Mouse (Mus musculus) liver, embryonic 14.5 days (tissue): ENCODE data around the gene Exosc9. TPM values are rescaled to one million over a fixed set of nuclear protein-coding genes. Genes with fewer than 3 reads are reported as not detected.
"Not testable (repeated sequence)": the region's sequence is repeated elsewhere in the genome, so short reads cannot be mapped to it uniquely, and the experiment has no call there.

Source experiments
- ATAC-seq: fragments of 200-750 bp; cut with Nextera tagmentation; 2 replicates; pipeline ENCODE4 v1.8.0; 2017; ENCODE audit warnings: moderate number of reproducible peaks, mild to moderate bottlenecking, moderate library complexity; ENCODE audit not compliant: insufficient read depth
- DNase-seq, 3 experiments: peaks; one replicate each; pipeline ENCODE4 v3.0.0-alpha.2; 2012 to 2013; ENCODE audit warnings: low read depth in 3 of 3, low spot score in 3 of 3
- H3K27ac ChIP-seq: fragments of 300-500 bp; sonication (generic); 2 replicates; pipeline ENCODE4 v1.5.1; 2014; ENCODE audit warnings: moderate library complexity, mild to moderate bottlenecking, control low read depth, inconsistent platforms
- H3K27me3 ChIP-seq: fragments of 300-500 bp; sonication (generic); 2 replicates; pipeline ENCODE4 v1.6.1; 2014; ENCODE audit warnings: mild to moderate bottlenecking, low read length, moderate library complexity; ENCODE audit not compliant: control insufficient read depth, insufficient read depth
- H3K36me3 ChIP-seq: fragments of 300-500 bp; sonication (generic); replicated peaks from 2 replicates; pipeline ENCODE4 v1.6.1; 2014; ENCODE audit warnings: low read depth; ENCODE audit not compliant: control insufficient read depth, insufficient read depth
- H3K4me1 ChIP-seq, 2 experiments: fragments of 200-500 bp in 1 of 2; fragments of 300-500 bp in 1 of 2; sonication (generic) in 1 of 2; replicated peaks; 2 replicates each; pipeline ENCODE4 v1.6.1; 2012 to 2014; ENCODE audit warnings: antibody characterized with exemption in 1 of 2, inconsistent platforms in 1 of 2, low read length in 1 of 2; ENCODE audit not compliant: control insufficient read depth in 2 of 2, insufficient read depth in 2 of 2
- H3K4me2 ChIP-seq: fragments of 300-500 bp; sonication (generic); 2 replicates; pipeline ENCODE4 v1.6.1; 2014; ENCODE audit warnings: low read depth, mild to moderate bottlenecking, control low read depth, moderate library complexity
- H3K4me3 ChIP-seq, 2 experiments: fragments of 200-500 bp in 1 of 2; fragments of 300-500 bp in 1 of 2; sonication (generic) in 1 of 2; 2 replicates each; pipeline ENCODE4 v1.5.1; 2012 to 2014; ENCODE audit warnings: low read depth in 2 of 2, low read length in 2 of 2, mild to moderate bottlenecking in 2 of 2, control low read depth in 1 of 2, inconsistent platforms in 1 of 2, moderate library complexity in 1 of 2; ENCODE audit not compliant: insufficient read depth in 1 of 2
- H3K9ac ChIP-seq: fragments of 300-500 bp; sonication (generic); replicated peaks from 2 replicates; pipeline ENCODE4 v1.6.1; 2014; ENCODE audit warnings: mild to moderate bottlenecking, control low read depth, moderate library complexity
- H3K9me3 ChIP-seq: fragments of 300-500 bp; sonication (generic); 2 replicates; pipeline ENCODE4 v1.6.1; 2016; ENCODE audit warnings: low read length, mixed read lengths; ENCODE audit not compliant: control insufficient read depth
- CTCF ChIP-seq: IDR thresholded peaks from 2 replicates; pipeline ENCODE4 v1.5.1; 2016; ENCODE audit warnings: antibody characterized with exemption, low read depth, control low read depth
- EP300 ChIP-seq: IDR thresholded peaks from 2 replicates; pipeline ENCODE4 v1.6.1; 2016; ENCODE audit warnings: antibody characterized with exemption, low read depth
- WGBS: fragments of 180-500 bp; shearing (Covaris S2); extraction: QIAGEN DNeasy Blood & Tissue Kit; methylation state at CpG from one replicate; pipeline ENCODE4 v1.1.7; 2014; ENCODE audit not compliant: insufficient replicate concordance; 5-methylcytosine and 5-hydroxymethylcytosine counted together
- polyA plus RNA-seq, 2 experiments: library from polyadenylated mRNA; depleted of rRNA in 1 of 2; stranded (reverse) in 1 of 2; unstranded in 1 of 2; fragments of >200 nt; fragmentation: Nextera tagmentation in 1 of 2; extraction: Ambion mirVana in 1 of 2; gene quantifications; 2 replicates each; pipeline versions ENCODE4 v1.2.1 to v1.2.3; 2012 to 2014

Gene Exosc9
- polyA plus RNA-seq, 2 experiments: 25.1 to 37.6 TPM

DNA sequence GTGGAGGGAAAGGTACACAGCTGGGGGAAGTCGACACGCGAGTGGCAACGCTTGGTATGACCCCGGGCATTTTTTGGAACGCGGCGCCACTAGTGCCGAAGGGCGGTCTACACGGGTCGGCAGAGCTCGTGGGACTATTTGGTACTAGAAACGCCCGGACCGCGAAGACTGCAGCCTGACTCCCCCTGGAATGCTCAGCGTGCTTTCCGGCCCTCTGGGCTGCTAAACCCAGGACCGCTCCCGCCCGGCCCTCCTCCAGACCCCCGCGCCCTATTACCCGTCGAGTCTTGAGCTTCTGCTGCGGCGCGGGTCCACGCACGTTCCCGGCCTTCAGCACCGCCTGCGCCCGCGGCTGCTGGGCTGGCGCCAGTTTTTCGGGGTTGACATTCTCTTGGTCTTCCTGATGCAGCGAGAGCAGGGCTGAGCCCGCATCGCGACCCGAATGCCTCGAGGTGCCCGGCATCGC is 19.0 kb downstream of the Exosc9 start:
- DNase-seq: peak in 1 of 3 experiments; percentile 20

GRCm38 (mm10) chr3:36571827-36572378 is 19.5 kb downstream of the Exosc9 start, which contains the start of gene Ccna2:
Ccna2 (minus strand) TSS chr3:36572150.
- peak within 1 kb of the TSS; percentile 92 for H3K27ac ChIP-seq
- H3K27me3 ChIP-seq: no peaks in the 10 kb centered on the region
- H3K4me3 ChIP-seq: peak within 1 kb of the TSS; percentile 91 to 95
- DNase-seq: peak; percentile 96 to 97 (median 96)
- H3K4me1 ChIP-seq: peaks cover 8 to 9% of the 10 kb centered on the region in 2 experiments
- H3K36me3 ChIP-seq: peaks cover 39% of the 10 kb centered on the region
- TF ChIP-seq CTCF (peak; percentile 92), EP300 (peak; percentile 29; the same call in 1 of the 2 replicates)
- no peaks in the 10 kb centered on the region for H3K9me3 ChIP-seq
- WGBS: under 1% methylated on average over 60 of the region's 60 CpGs
- ATAC-seq: peak; percentile 95
- peak within 1 kb of the TSS; percentile 97 for H3K9ac ChIP-seq
- H3K4me2 ChIP-seq: peak within 1 kb of the TSS; percentile 89

More for the DNA sequence above, 19.0 kb downstream of the Exosc9 start:
- TF ChIP-seq CTCF: no peak
- TF ChIP-seq EP300: no peak
- WGBS: under 1% methylated on average over 45 of the region's 46 CpGs
- H3K4me2 ChIP-seq: peak overlapping the region; percentile 89
- peak; percentile 10; the same call in 1 of the 2 replicates for ATAC-seq
- H3K9me3 ChIP-seq: no peaks in the 10 kb centered on the region
- H3K36me3 ChIP-seq: peaks cover 44% of the 10 kb centered on the region
- H3K27ac ChIP-seq: peak overlapping the region; percentile 90
- peak overlapping the region; percentile 97 for H3K9ac ChIP-seq
- H3K4me1 ChIP-seq: peaks cover 8 to 9% of the 10 kb centered on the region in 2 experiments
- H3K4me3 ChIP-seq: peak overlapping the region; percentile 91 to 95
- no peaks in the 10 kb centered on the region for H3K27me3 ChIP-seq

DNA sequence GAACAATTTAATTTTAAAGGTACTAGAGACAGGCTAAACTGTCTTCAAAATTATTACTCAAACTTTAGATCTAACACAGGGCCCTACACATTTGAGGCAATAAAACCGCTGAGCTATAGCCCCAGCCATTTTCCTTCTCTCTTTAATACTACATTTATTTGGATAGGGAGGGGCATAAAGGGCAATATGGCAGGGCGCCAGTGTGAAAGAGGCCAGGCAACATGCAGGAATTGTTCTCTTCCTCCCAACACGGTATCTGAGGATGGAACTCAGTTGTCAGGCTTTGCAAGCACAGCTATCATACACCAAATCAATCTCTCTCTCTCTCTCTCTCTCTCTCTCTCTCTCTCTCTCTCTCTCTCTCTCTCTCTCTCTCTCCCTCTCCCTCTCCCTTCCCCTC is 46.4 kb downstream of the Exosc9 start:
- Histone ChIP-seq H3K27me3 (no peaks in the 10 kb centered on the region), H3K27ac (no peak overlapping the region), H3K4me3 (no peak overlapping the region), H3K4me2 (no peak overlapping the region), H3K9me3 (no peaks in the 10 kb centered on the region), H3K9ac (no peak overlapping the region), H3K4me1 (no peaks in the 10 kb centered on the region), H3K36me3 (no peaks in the 10 kb centered on the region)
- WGBS: 61% methylated on average over 3 of the region's 3 CpGs
- TF ChIP-seq CTCF: no peak
- TF ChIP-seq EP300: no peak
- ATAC-seq: no peak
- DNase-seq: no peak

DNA sequence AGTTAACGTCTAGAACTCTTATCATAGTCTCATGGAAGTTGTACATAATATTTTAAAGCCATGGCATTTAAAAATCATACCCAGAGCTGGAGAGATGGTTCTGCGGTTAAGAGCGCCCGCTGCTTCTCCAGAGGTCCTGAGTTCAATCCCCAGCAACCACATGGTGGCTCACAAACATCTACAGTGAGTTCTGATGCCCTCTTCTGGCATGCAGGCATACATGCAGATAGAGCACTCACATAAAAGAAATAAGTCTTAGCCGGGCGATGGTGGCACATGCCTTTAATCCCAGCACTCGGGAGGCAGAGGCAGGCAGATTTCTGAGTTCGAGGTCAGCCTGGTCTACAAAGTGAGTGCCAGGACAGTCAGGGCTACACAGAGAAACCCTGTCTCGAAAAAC is 47.4 kb downstream of the Exosc9 start:
- H3K9ac ChIP-seq, H3K9me3 ChIP-seq, H3K4me1 ChIP-seq, H3K27me3 ChIP-seq, H3K4me2 ChIP-seq, ATAC-seq, DNase-seq, H3K27ac ChIP-seq, H3K36me3 ChIP-seq, H3K4me3 ChIP-seq: not testable (repeated sequence)
- peak; percentile 57 for TF ChIP-seq CTCF
- 80% methylated on average over 8 of the region's 9 CpGs for WGBS

- Histone ChIP-seq H3K4me2 (peak overlapping the region; percentile 60), H3K36me3 (no peaks in the 10 kb centered on the region), H3K27ac (peak overlapping the region; percentile 79), H3K9ac (peak overlapping the region; percentile 59), H3K4me3 (peak overlapping the region; percentile 39 to 45), H3K4me1 (peaks cover 6 to 10% of the 10 kb centered on the region in 2 experiments), H3K27me3 (no peaks in the 10 kb centered on the region), H3K9me3 (no peaks in the 10 kb centered on the region)
- ATAC-seq: peak; percentile 93
- WGBS: 16% methylated on average over 7 of the region's 7 CpGs
- peak; percentile 51 for TF ChIP-seq EP300
- TF ChIP-seq CTCF: no peak
- DNase-seq: peak; percentile 47 to 64 (median 51)
These were observed 53.7 kb downstream of the Exosc9 start for GRCm38 (mm10) chr3:36605894-36606783.
